9 mouse cellular contexts compared by ENCODE assay signal in the genomic region with DNA sequence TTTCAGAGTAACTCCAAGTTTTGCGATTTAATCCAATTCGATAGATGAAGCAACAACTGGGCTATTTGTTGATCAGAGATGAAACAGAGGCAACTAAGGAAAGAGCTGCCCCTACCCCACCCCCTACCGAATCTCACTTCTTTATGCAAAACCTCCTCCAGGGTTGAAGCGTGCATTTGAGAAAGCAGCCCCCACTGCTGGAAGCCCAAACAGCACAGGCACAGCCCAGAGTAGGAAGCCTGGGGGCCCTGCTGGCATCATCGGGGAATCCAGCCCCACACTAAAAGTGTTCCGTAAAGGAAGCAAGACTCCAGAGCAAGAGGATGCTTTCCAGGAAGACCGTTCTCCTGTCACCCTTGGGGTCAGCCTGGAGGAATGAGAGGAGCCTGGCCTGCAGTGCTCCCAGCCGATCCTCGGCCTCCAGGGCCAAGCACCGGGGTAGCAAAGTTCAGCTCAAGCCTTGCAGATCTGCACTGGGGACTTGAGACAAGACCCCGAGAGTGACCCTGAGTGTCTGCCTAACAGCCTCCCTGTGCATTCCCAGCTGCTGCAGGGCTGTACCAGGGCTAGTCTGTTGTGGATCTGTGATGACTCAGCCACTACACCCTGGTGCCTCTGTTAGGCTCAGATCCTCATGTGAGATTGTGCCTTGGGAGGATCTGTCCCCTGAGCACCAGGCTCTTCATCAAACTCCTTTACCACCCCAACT. TPM values are rescaled to one million over a fixed set of nuclear protein-coding genes. Genes with fewer than 3 reads are reported as not detected.
DNase-seq lines count a peak whose midpoint lies in the region; ATAC-seq lines count a peak whose summit lies in the region.
"Had no signal": no experiment of that assay in that cellular context is flagged by ENCODE, and none has a peak within 500 bp of the region (broad histone marks: within the 10 kb centered on the region; RNA-seq: fewer than 3 reads in every experiment).

No protein-coding gene starts in this region.

- H3K27me3 ChIP-seq in kidney, embryonic 16.5 days (ENCODE audit: insufficient read depth, low read length): no peaks in the 10 kb centered on the region
- no peaks in the 10 kb centered on the region for H3K27me3 ChIP-seq in hindbrain, embryonic 14.5 days (ENCODE audit: control insufficient read depth, insufficient read depth, low read length)
- H3K27me3 ChIP-seq in midbrain, embryonic 15.5 days (replicated peaks): no peaks in the 10 kb centered on the region
- H3K27me3 ChIP-seq: limb, embryonic 15.5 days had no signal

- no peaks in the 10 kb centered on the region for H3K9me3 ChIP-seq in kidney, embryonic 16.5 days (ENCODE audit: low read length)
- H3K9me3 ChIP-seq in hindbrain, embryonic 14.5 days (ENCODE audit: control insufficient read depth, low read length): no peaks in the 10 kb centered on the region
- H3K9me3 ChIP-seq in midbrain, embryonic 15.5 days: no peaks in the 10 kb centered on the region
- H3K9me3 ChIP-seq: limb, embryonic 15.5 days had no signal

- peaks cover 68% of the 10 kb centered on the region for H3K4me1 ChIP-seq in kidney, embryonic 16.5 days (ENCODE audit: insufficient read depth, low read length)
- H3K4me1 ChIP-seq in hindbrain, embryonic 14.5 days (replicated peaks; ENCODE audit: control insufficient read depth, insufficient read depth, low read length): peaks cover 33% of the 10 kb centered on the region
- H3K4me1 ChIP-seq in midbrain, embryonic 15.5 days: peaks cover 45% of the 10 kb centered on the region

- H3K4me2 ChIP-seq in kidney, embryonic 16.5 days (replicated peaks; ENCODE audit: low read depth, low read length): peak overlapping the region; percentile 5
- 0 out of 2 replicates have a peak overlapping the region, but pooled peaks have one; percentile 15 for H3K4me2 ChIP-seq in hindbrain, embryonic 14.5 days (replicated peaks)
- peak overlapping the region; percentile 25 for H3K4me2 ChIP-seq in midbrain, embryonic 15.5 days
- H3K4me2 ChIP-seq: limb, embryonic 15.5 days had no signal

- H3K9ac ChIP-seq in kidney, embryonic 16.5 days (replicated peaks; ENCODE audit: low read length): peak overlapping the region; percentile 52
- 0 out of 2 replicates have a peak overlapping the region, but pooled peaks have one; percentile 28 for H3K9ac ChIP-seq in hindbrain, embryonic 14.5 days
- H3K9ac ChIP-seq in midbrain, embryonic 15.5 days: peak overlapping the region; percentile 26; the same call in 1 of the 2 replicates
- H3K9ac ChIP-seq: limb, embryonic 15.5 days had no signal

- no peak for DNase-seq in kidney, adult 8-10 months
- no peak for DNase-seq in hindbrain, embryonic 14.5 days (ENCODE audit: low spot score)
- DNase-seq in frontal cortex, postnatal 25 days (ENCODE audit: low spot score in 2 of 2): no peak
- DNase-seq in testis, postnatal 10 days (ENCODE audit: low spot score): no peak
- DNase-seq in spleen, postnatal 10 days (ENCODE audit: low spot score in 2 of 2): no peak

- 20% methylated on average over 11 of the region's 11 CpGs for WGBS in kidney, embryonic 16.5 days
- WGBS in hindbrain, embryonic 14.5 days: 14% methylated on average over 11 of the region's 11 CpGs
- 11% methylated on average over 11 of the region's 11 CpGs for WGBS in midbrain, embryonic 15.5 days

- no peak overlapping the region for H3K4me3 ChIP-seq in kidney, embryonic 16.5 days (ENCODE audit: low read length)
- H3K4me3 ChIP-seq in hindbrain, embryonic 14.5 days (replicated peaks; ENCODE audit: low read length): no peak overlapping the region
- H3K4me3 ChIP-seq in midbrain, embryonic 15.5 days: no peak overlapping the region
- H3K4me3 ChIP-seq: limb, embryonic 15.5 days had no signal

- H3K36me3 ChIP-seq in kidney, embryonic 16.5 days (ENCODE audit: insufficient read depth, low read length): peaks cover 42% of the 10 kb centered on the region
- H3K36me3 ChIP-seq in hindbrain, embryonic 14.5 days (replicated peaks; ENCODE audit: control insufficient read depth, insufficient read depth): peaks cover 15% of the 10 kb centered on the region; the same call in 1 of the 2 replicates
- H3K36me3 ChIP-seq in midbrain, embryonic 15.5 days (replicated peaks): no peaks in the 10 kb centered on the region

- H3K27ac ChIP-seq in kidney, embryonic 16.5 days (ENCODE audit: low read length): peak overlapping the region; percentile 71
- no peak overlapping the region for H3K27ac ChIP-seq in hindbrain, embryonic 14.5 days
- 0 out of 2 replicates have a peak overlapping the region, but pooled peaks have one; percentile 2 for H3K27ac ChIP-seq in midbrain, embryonic 15.5 days
- H3K27ac ChIP-seq: limb, embryonic 15.5 days had no signal

- ATAC-seq in kidney, embryonic 16.5 days (ENCODE audit: low FRiP score, low TSS enrichment): peak; percentile 77
- peak; percentile 76 for ATAC-seq in common myeloid progenitor, adult 5-6 weeks (replicated peaks; ENCODE audit: low read depth, poor library complexity, severe bottlenecking)
- ATAC-seq in hindbrain, embryonic 14.5 days (ENCODE audit: low FRiP score): peak; percentile 27; the same call in 1 of the 2 replicates
- ATAC-seq in midbrain, embryonic 15.5 days (replicated peaks): peak; percentile 56; the same call in 1 of the 2 replicates

RNA-seq across cellular contexts. Expression of gene Pbx1, which starts 15.2 kb away (rescaled TPM):
- polyA plus RNA-seq in kidney, embryonic 16.5 days (2015; fragmentation: Nextera tagmentation; extraction: Ambion mirVana): 67.3 and 75.5 TPM in 2 replicates
- total RNA-seq in common myeloid progenitor, adult 5-6 weeks (2017): 45.1 and 54.5 TPM in 2 replicates
- 46.3 and 48.6 TPM in 2 replicates for polyA plus RNA-seq in hindbrain, embryonic 14.5 days (2014; fragmentation: Nextera tagmentation; extraction: Ambion mirVana)
- polyA plus RNA-seq in midbrain, embryonic 15.5 days (2015; fragmentation: Nextera tagmentation; extraction: Ambion mirVana): 83.0 and 88.2 TPM in 2 replicates

Comparison
In these comparisons a context has a peak if more than half of its experiments do, and no peak if none do; other contexts are left out.
1. ATAC-seq: peak in every context shown above with its lines; median percentile 77 in kidney, embryonic 16.5 days; 76 in common myeloid progenitor, adult 5-6 weeks; 56 in midbrain, embryonic 15.5 days; 27 in hindbrain, embryonic 14.5 days.